Mouse (Mus musculus): Measurements from ENCODE around the gene Kin. TPM values are rescaled to one million over a fixed set of nuclear protein-coding genes. Genes with fewer than 3 reads are reported as not detected.

Gene Kin
- total RNA-seq (2023), result 10 to 100 TPM; 17.2 to 18.6 TPM

DNA sequence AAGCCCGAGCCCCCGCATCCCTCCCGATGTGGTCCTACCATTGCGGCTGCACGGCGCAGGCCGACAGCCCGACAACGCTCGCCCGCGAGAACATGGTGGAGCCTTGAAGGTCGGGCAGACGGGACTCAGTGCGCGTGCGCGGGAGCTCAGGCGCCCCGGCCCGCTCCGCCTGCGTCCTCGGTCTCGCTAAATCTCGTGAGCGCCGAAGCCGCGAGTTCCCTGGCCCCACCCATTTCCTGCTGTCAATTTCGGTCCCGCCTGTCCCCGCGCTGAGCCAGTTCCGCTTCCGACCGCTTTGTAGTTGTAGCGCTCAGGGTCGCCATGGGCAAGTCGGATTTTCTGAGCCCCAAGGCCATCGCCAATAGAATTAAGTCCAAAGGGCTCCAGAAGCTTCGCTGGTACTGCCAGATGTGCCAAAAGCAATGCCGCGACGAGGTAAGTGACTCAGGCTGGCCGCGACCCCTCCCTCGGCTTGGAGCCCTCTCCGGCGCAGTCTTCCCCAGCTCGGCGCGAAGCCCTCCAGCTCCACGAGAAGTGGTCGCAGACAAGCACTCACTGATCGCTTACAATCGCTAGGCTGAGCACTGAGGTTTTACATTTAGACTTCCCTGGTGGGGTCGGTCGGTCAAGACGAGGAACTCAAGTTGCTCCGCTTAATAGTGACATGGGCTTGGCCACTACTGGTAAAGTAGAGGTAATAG lies at the start of gene Kin, which contains the start of gene Atp5c1:
Gene Kin (plus strand): TSS at position 284 of the 701 bp plus-strand sequence.
Gene Atp5c1 (minus strand): TSS at position 201 of the 701 bp plus-strand sequence.

DNA sequence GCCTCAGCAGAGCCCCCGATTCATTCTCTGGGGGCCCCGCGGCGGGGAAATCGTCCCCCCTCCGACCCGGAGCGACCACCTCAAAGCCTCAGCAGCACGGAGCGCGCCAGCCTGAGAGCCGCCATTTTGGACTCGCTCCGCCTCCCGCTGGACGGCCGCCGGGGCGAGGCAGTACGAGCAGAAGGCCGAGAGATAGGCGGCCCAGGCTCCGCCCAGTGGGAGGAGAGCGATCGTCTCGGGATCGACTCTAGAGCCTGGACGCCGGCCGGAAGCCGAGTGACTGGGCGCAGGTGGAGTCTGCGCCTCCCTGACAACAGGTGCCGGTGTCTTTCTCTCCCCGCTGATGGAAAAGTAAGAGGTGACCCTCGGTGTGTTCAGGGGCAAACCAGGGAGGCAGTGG lies 31.9 kb upstream of the Kin start, which contains the start of gene Taf3:
Gene Taf3 (minus strand): TSS at position 136 of the 400 bp plus-strand sequence.

DNA sequence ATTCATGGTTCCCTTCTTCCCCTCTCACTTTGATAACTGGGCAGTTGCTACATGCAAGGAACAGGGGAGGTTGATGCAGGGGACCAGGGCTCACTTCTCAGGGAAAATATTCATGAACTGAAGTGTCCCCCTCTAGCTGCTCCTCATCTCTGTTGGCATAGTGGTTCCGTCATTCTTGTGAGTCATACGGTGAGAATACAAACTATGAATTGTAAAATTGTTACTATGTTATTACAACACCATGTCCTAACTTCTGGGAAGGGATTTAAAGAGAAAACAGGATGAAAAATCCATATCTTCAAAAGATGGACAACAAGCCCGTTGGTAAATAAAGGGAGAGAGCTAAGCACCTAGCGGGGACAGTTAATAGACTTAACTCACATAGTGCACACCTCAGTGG lies 50.9 kb downstream of the Kin start, which contains the start of gene Itih2:
Gene Itih2 (minus strand): TSS at position 101 of the 400 bp plus-strand sequence.

Other genes with a start within 250 kb of the Kin start
- not detected for gene 4930412O13Rik, start 199.3 kb upstream of the Kin start, total RNA-seq (2023)
- not detected for gene 9230102O04Rik, start 191.1 kb upstream of the Kin start, total RNA-seq (2023)
- gene Gata3, start 190.6 kb upstream of the Kin start, total RNA-seq (2023), result 1 to 10 TPM in 1 of 2 experiments, under 1 TPM in 1; 0.30 to 1.6 TPM
- 10 to 100 TPM; 15.1 to 18.5 TPM for gene Taf3, start 32.0 kb upstream of the Kin start, total RNA-seq (2023)
- 100 to 1,000 TPM; 147 to 162 TPM for gene Atp5c1, start 83 bp upstream of the Kin start, total RNA-seq (2023)
- gene Itih2, start 50.8 kb downstream of the Kin start, total RNA-seq (2023), result not detected
- under 1 TPM in 1 of 2 experiments, not detected in 1; 0.13 TPM for gene Itih5, start 73.0 kb downstream of the Kin start, total RNA-seq (2023)

All from monocyte, adult 59 days (primary cell).